Mouse (Mus musculus) hematopoietic stem cell, adult 5-6 weeks (primary cell): ENCODE measurements around the gene Lrrc36. TPM values are rescaled to one million over a fixed set of nuclear protein-coding genes. Genes with fewer than 3 reads are reported as not detected.

Experiments used
- ATAC-seq, 2 experiments: fragments of 125-278 bp in 1 of 2; replicated peaks in 1 of 2; 2 replicates each; pipeline ENCODE4 v1.8.0; 2016 to 2017; ENCODE audit warnings: inconsistent platforms in 2 of 2, mild to moderate bottlenecking in 2 of 2, moderate number of reproducible peaks in 2 of 2, low read depth in 1 of 2, moderate TSS enrichment in 1 of 2; ENCODE audit not compliant: low FRiP score in 2 of 2, poor library complexity in 2 of 2, severe bottlenecking in 2 of 2, insufficient read depth in 1 of 2, low TSS enrichment in 1 of 2
- total RNA-seq: library from RNA; stranded (forward); fragments of 172-1452, 232-1000 nt; gene quantifications from 2 replicates; pipeline ENCODE4 v1.2.3, GENCODE M21; 2017

Gene Lrrc36
- total RNA-seq, 1 experiment from 2014 or later, result 0.20 TPM

DNA sequence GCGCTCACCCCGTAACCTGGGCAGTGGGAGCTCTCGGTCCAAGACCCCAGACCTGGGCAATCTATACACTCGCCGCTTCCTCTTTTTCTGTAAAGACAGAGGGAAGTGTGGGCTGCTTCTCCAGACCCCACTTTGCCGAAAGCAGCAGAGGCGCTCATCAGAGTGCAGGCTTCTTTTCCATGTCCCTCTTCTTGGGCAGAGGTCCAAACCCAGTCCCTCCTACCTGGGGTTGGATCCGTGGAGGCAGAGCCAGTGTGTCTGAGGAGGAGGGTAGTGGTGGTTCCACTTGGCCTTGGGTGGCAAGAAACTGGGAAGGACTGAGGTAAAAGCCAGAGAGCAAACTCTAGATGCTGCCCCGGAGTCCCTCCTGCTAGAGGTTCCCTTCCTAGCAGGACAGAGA is 59.6 kb downstream of the Lrrc36 start:
- no peak for ATAC-seq

DNA sequence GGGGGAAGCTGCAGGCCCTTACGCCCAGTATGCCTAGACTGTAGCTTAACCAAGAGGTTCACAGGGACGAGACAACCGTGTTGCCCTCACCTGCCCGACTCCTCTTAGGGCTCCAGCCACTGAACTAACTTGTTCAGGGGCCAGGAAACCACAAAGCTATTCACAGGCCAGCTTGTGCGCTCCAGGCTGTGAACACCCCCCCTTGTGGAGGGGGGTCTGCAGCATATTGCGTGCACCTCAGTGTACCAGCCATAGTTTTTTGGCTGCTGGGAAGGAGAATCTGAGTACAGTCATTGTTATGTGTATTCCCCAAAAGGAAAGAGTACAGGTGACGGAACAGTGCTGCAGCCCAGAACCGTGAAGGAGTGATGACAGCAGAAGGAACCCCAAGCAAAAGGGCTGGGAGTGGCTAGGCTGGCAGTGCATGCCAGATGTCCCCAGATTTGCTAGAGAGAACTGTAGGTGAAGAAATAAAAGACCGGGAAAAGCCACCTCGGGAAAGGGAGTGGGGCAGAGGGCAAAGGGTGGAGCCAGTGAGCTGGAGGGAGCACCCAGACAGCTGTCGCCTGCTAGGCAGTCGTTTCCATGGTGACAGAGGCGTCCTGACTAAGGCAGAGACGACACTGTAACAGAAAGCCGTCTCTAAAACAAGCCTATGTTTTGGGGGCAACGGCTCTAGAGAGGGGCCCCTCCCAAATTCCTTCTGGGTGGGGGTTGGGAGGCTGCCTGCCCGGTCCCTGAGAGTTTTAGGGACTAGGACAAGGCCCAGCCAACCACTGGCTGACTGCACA is 60.6 kb downstream of the Lrrc36 start:
- ATAC-seq, result no peak

DNA sequence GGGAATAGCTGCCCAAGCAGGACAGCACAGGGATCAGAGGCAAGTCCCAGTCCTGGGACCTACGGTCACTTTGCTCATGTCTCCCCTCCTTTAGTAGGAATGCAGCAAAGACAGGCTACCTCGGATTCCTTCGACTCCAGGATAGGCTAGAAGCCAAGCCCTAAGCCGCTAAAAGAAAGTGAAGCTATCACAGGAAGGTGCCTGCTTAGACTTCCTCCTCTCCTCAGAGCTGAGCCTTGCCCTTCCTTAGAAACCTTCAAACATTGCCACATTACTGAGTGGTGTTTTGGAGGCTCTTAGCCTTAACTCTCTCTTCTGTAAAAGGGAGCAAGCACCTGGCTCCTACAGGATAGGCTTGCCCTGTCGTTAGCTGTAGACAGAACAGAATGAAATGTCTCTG is 61.3 kb downstream of the Lrrc36 start:
- no peak for ATAC-seq

GRCm38 (mm10) chr8:105475254-105475653 is 61.9 kb downstream of the Lrrc36 start:
- ATAC-seq, result no peak

DNA sequence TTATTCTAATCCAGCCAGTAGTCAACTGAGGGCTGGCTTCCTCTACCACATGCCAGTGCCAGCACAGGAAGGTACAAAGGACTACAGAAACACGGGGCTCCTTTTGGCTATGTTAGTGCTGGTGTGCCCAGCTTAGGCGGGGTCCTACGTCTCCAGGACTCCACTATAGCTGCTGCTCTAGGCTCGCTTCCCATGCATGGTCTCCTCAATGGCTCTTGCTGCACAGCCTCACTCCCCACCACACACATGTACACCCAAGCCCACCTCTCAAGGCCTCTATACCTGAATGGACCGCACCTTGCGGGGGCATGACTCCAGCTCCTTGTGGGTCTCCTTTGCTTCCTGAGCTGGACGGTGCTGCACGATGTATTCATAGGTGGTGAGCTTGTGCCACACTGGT is 62.4 kb downstream of the Lrrc36 start:
- ATAC-seq, result no peak

DNA sequence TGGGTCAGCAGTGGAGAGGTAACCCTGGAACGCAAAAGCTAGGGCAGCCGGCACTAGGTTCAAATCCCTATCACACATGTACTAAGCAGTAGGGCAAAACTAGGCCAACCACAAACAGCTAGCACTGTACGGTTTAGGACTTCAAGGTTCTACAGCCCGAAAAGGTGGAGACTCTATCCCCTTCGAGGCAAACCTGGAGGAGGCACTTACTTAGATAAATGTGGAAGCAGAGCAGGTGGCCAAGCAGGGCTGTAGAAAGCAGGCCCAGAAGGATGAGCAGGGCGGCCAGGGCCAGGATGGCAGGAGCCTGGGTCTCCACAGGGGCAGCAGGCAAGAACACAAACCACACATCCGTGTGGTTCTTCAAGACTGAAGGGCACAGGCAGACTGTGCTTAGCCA is 62.8 kb downstream of the Lrrc36 start:
- ATAC-seq, result no peak

DNA sequence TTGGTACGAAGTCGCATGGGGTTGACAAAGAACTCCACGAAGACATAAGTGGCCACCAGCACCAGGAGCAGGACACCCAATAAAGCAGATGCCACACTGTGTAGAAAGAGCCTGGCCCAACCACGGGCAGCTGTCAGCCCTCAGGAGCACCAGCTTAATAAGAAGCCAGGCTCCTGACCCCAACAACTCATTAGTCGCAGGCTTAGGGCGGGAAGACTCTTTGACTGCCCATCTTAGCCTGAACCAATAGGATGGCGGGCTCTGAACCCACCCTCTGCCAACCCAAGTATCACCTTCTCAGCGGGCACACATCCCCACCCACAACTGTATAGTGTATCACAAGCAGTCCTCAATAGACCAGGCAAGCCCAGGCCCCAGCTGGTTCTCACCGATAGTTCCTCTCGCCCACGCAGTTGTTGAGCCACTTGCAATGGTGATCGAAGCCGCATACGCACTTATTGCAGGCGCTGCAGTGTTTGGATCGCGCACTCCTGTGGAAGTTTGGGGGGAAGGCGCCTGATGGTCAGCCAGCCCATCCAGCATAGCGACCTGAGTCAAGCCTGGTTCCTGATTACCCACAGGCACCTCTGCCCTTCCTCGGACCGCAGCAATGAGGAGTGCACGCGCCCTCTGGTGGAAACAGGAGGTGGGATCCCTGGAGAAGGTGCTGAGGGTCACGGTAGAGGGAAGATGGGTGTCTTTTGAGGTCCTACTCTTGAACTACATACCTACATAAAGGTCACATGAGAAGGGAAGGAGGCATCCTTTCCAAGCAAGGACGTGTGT is 63.5 kb downstream of the Lrrc36 start:
- peak in 1 of 2 experiments; percentile 40; a peak in 1 of 4 replicates for ATAC-seq

- ATAC-seq, result no peak
These were observed 64.4 kb downstream of the Lrrc36 start for GRCm38 (mm10) chr8:105477792-105478191.

DNA sequence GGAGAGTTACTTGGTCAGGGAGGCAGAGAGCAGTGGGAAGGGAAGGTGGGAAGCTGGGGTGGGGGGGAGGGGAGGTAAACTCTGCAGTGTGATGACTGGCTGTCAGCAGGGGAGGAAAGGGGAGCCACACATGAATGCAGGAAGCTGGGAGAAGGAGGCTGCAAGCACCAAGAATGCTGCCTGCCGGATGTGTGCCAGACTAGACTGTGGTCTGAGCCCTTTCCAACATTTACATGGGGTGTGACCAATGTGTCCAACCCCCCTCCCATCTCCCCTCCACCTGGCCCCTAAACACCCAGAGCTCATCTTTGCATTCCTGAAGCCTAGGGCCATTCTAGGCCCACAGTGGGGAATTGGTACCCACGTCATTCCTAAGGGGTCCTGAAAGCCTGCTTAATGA is 67.6 kb downstream of the Lrrc36 start:
- ATAC-seq, result no peak

GRCm38 (mm10) chr8:105481453-105481852 is 68.1 kb downstream of the Lrrc36 start:
- no peak for ATAC-seq

GRCm38 (mm10) chr8:105482123-105482522 is 68.8 kb downstream of the Lrrc36 start:
- no peak for ATAC-seq

- ATAC-seq, result 0 out of 4 replicates have a peak, but pooled peaks of 1 of the 2 experiments have one; percentile 41
These were observed 70.0 kb downstream of the Lrrc36 start for GRCm38 (mm10) chr8:105483212-105484029.

GRCm38 (mm10) chr8:105484030-105484368 is 70.6 kb downstream of the Lrrc36 start:
- no peak for ATAC-seq

GRCm38 (mm10) chr8:105484392-105484791 is 71.0 kb downstream of the Lrrc36 start:
- peak in 1 of 2 experiments; percentile 31; a peak in 1 of 4 replicates for ATAC-seq

DNA sequence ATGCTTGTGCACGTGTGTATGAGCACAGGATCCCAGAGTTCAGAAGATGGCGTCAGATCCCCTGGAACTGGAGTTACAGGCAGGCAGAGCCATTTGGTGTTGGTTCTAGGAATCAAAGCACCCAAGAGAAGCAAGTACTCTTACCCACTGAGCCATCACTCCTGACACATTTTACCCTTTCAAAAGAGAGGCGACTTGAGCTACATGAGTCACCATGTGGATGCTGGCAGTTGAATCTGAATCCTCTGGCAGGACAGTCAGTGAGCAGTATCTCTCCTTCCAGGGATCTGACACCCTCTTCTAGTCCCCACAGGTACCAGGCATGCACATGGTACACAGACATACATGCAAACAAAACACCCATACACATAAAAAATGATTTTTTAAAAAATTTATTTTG is 74.7 kb downstream of the Lrrc36 start:
- ATAC-seq, result no peak

DNA sequence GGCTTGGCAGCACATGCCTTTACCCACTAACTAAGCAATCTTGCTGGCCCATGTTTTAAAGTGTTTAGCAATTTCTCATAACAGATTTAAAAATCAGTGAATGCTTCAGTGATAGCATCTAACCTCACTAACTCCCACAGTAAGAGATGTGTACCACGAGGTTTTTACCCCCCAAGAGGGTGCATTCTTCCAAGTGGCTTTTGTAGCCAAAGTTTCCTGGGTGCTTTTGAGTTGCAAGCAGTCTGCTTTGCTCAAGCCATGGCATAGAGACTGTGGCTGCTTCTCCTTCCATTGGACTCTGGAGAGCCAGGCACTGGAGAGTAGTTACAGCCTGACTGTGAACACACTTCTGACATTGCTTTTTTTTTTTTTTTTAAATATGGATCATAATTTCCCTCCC is 75.9 kb downstream of the Lrrc36 start:
- ATAC-seq, result no peak

DNA sequence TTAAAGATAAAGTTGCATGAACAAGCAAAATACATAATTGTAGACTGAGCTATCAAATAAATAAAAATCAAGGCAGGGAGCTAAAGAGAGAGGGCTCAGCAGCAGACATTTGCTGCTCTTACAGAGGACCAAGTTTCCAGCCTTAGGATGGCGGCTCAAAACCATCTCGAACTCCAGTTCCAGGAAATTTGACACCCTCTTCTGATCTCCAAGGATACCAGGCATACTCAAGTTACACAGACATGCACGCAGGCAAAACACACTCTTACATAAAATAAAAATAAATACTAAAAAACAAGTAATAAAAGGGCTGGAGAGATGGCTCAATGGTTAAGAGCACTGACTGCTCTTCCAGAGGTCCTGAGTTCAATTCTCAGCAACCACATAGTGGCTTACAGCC is 80.1 kb downstream of the Lrrc36 start:
- ATAC-seq, result no peak

DNA sequence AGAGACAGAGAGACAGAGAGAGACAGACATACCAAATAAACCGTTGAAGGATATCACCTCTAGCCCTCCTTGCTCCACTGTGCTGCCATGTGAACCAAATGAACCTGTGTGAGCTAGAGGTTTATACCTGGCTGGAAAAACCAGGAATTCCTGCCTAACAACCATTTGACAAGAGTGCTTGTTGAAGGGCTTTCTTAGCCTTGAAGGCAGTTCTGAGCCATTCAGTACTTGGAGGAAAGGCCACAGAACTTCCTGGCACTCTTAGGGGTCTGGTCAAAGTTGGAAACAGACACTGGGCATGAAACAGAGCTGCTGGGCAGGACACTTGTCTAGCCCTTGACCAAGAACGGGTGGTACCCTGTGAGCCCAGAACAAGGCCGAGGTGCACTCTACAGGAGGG is 81.2 kb downstream of the Lrrc36 start:
- ATAC-seq, result no peak
